Mouse (Mus musculus): ENCODE measurements around the gene Slc39a5. TPM values are rescaled to one million over a fixed set of nuclear protein-coding genes. Genes with fewer than 3 reads are reported as not detected.

Slc39a5 gene
- polyA plus RNA-seq, 1 experiment from 2014 or later, result 0.24 TPM

DNA sequence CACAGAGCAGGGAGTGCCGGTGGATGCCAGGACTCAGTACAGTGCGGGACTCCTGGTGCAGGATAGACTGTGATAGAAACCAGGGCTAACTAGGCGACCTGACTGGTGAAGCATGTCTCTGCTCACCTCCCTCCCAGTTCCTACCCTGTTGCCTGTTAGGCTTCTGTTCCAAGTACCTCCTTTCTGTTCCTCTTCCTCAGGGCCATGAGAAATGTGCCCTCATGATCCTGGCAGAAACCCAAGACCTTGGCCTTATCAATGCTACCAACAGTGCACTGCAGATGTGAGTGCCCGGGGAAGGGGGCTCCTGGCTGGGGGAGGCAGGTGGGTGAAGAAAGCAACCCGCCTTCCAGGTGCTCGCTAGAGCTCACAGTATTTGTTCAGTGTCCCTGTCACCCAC is 11.5 kb downstream of the Slc39a5 start:
- no peak overlapping the region for H3K4me2 ChIP-seq
- H3K27ac ChIP-seq, result peak overlapping the region; percentile 39; the same call in 1 of the 2 replicates
- H3K4me1 ChIP-seq (replicated peaks), result peaks cover 19% of the 10 kb centered on the region
- H3K27me3 ChIP-seq, result no peaks in the 10 kb centered on the region
- WGBS, result 62% methylated on average over 6 of the region's 6 CpGs
- no peak for ATAC-seq (replicated peaks; ENCODE audit: insufficient number of reproducible peaks, insufficient read depth, low FRiP score, low read depth)
- H3K9ac ChIP-seq, result no peak overlapping the region
- no peak overlapping the region for H3K4me3 ChIP-seq
- H3K9me3 ChIP-seq (replicated peaks), result no peaks in the 10 kb centered on the region
- peaks cover 88% of the 10 kb centered on the region for H3K36me3 ChIP-seq

DNA sequence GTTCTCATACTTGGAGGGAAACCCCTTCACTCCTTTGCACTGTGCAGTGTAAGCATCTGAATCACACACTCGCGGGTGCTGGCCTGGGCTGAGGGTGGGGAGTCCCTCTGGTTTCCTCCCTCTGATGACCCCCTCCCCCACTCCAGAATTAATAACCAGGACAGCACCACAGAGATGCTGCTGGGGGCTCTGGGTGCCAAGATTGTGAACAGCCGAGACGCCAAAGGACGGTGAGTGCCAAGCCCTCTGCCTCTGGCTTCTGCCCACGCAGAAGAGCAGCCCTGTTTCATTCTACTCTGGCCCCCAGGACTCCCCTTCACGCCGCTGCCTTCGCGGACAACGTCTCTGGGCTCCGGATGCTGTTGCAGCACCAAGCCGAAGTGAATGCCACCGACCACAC is 12.1 kb downstream of the Slc39a5 start:
- no peaks in the 10 kb centered on the region for H3K9me3 ChIP-seq (replicated peaks)
- no peak for ATAC-seq (replicated peaks; ENCODE audit: insufficient number of reproducible peaks, insufficient read depth, low FRiP score, low read depth)
- H3K27ac ChIP-seq, result peak overlapping the region; percentile 39; the same call in 1 of the 2 replicates
- H3K36me3 ChIP-seq, result peaks cover 94% of the 10 kb centered on the region
- H3K9ac ChIP-seq, result no peak overlapping the region
- H3K4me2 ChIP-seq, result no peak overlapping the region
- no peak overlapping the region for H3K4me3 ChIP-seq
- WGBS, result 91% methylated on average over 14 of the region's 14 CpGs
- H3K4me1 ChIP-seq (replicated peaks), result peaks cover 19% of the 10 kb centered on the region
- H3K27me3 ChIP-seq, result no peaks in the 10 kb centered on the region

DNA sequence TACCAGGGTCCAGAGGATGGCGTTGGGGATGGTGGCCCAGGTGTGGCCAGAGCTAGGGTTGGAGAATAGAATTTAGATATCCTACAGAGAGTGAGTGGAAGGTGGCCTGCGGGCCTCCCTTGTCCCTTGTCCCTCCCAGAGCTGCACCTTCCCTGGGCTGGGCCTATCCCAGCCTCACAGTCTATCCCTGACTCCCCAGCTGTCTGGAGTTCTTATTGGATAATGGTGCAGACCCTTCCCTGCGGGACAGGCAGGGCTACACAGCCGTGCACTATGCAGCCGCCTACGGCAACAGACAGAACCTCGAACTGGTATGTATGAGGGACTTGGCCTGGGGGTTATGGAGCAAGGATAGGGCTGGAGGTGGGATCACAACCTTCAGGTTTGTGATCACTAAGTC is 15.1 kb downstream of the Slc39a5 start:
- no peak for ATAC-seq (replicated peaks; ENCODE audit: insufficient number of reproducible peaks, insufficient read depth, low FRiP score, low read depth)
- peaks cover 12% of the 10 kb centered on the region for H3K4me1 ChIP-seq (replicated peaks)
- H3K9me3 ChIP-seq (replicated peaks), result no peaks in the 10 kb centered on the region
- no peak overlapping the region for H3K4me2 ChIP-seq
- no peak overlapping the region for H3K9ac ChIP-seq
- WGBS, result 90% methylated on average over 7 of the region's 7 CpGs
- no peak overlapping the region for H3K4me3 ChIP-seq
- H3K27ac ChIP-seq, result no peak overlapping the region
- H3K27me3 ChIP-seq, result no peaks in the 10 kb centered on the region
- peaks cover 99% of the 10 kb centered on the region for H3K36me3 ChIP-seq

DNA sequence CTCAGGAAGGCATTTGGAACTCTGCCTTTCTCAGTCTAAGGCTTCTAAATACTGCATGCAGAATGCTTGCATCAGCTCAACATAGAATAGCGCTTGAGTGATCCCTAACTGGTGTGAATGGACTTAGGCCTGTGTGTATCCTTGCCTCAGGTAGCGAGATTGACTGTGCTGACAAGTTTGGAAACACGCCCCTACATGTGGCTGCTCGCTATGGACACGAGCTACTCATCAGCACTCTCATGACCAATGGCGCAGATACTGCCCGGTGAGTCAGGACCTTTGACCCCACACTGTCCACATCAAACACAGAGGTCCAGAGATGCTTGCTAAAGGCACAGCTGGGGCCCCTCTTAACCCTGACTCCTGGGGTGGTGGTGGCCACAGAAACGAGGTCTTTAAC is 18.5 kb downstream of the Slc39a5 start:
- peaks cover 90% of the 10 kb centered on the region for H3K36me3 ChIP-seq
- WGBS, result 87% methylated on average over 8 of the region's 8 CpGs
- ATAC-seq (replicated peaks; ENCODE audit: insufficient number of reproducible peaks, insufficient read depth, low FRiP score, low read depth), result no peak
- H3K4me3 ChIP-seq, result no peak overlapping the region
- H3K4me1 ChIP-seq (replicated peaks), result peaks cover 18% of the 10 kb centered on the region
- no peak overlapping the region for H3K4me2 ChIP-seq
- no peaks in the 10 kb centered on the region for H3K9me3 ChIP-seq (replicated peaks)
- H3K27me3 ChIP-seq, result no peaks in the 10 kb centered on the region
- H3K27ac ChIP-seq, result no peak overlapping the region
- H3K9ac ChIP-seq, result no peak overlapping the region

DNA sequence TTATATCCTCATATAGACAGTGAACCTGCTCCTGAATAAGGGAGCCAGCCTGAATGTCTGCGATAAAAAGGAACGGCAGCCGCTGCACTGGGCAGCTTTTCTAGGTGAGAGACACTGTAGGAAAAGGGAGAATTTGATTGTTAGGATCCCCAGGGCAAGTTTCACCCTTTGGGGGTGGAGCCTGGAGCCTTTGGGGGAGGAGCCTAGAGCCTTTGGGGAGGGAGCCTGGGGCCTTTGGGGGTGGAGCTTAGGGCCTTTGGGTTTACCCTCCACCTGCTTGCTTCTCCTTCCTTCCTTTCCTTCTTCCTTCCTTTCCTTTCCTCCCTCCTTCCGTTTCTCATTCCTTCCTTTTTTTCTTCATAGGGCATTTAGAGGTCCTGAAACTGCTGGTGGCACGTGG is 20.5 kb downstream of the Slc39a5 start:
- Histone ChIP-seq H3K27ac (no peak overlapping the region), H3K27me3 (no peaks in the 10 kb centered on the region), H3K9me3 (replicated peaks) (no peaks in the 10 kb centered on the region), H3K9ac (no peak overlapping the region), H3K4me1 (replicated peaks) (peaks cover 24% of the 10 kb centered on the region), H3K4me3 (no peak overlapping the region), H3K4me2 (no peak overlapping the region), H3K36me3 (peaks cover 70% of the 10 kb centered on the region)
- WGBS, result 89% methylated on average over 5 of the region's 5 CpGs
- ATAC-seq (replicated peaks; ENCODE audit: insufficient number of reproducible peaks, insufficient read depth, low FRiP score, low read depth), result no peak

DNA sequence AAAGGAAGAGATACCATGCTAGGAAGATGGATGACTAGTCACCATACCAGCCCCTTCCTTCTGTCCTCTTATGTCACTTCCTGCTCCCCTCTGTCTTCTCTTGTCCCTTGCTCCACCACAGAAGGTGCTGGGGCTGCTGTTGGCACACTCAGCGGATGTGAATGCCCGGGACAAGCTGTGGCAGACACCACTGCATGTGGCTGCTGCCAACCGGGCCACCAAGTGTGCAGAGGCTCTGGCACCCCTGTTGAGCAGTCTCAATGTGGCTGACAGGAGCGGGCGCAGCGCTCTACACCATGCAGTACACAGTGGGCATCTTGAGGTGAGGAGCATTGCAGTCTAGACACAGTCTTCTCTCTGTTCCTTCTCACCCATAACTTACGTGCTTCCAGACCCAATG is 21.8 kb downstream of the Slc39a5 start:
- ATAC-seq (replicated peaks; ENCODE audit: insufficient number of reproducible peaks, insufficient read depth, low FRiP score, low read depth), result no peak
- H3K27ac ChIP-seq, result no peak overlapping the region
- peaks cover 57% of the 10 kb centered on the region for H3K36me3 ChIP-seq
- no peak overlapping the region for H3K4me3 ChIP-seq
- H3K27me3 ChIP-seq, result no peaks in the 10 kb centered on the region
- H3K9ac ChIP-seq, result no peak overlapping the region
- WGBS, result 94% methylated on average over 7 of the region's 7 CpGs
- no peak overlapping the region for H3K4me2 ChIP-seq
- H3K9me3 ChIP-seq (replicated peaks), result no peaks in the 10 kb centered on the region
- H3K4me1 ChIP-seq (replicated peaks), result peaks cover 24% of the 10 kb centered on the region

DNA sequence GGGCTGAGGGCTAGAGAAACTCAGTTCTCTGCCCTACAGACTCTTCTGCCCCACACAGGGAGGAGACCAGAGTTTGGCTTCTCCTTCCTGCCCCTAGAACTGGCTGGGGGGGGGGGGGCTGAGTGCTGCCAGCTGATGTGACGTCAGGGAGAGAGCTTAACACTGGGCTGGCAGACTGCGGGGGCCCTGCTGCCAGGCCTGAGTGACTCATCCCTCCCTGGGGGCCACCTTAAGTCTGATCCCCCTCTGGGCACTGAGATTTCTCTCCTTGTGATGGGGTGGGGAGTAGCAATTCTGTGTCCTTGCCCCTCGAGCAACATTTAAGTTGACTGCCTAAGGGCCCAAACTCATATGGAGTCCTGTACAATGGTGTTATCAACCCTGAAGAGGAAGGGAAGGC is 22.6 kb downstream of the Slc39a5 start:
- Histone ChIP-seq H3K27ac (no peak overlapping the region), H3K4me2 (peak overlapping the region; percentile 90), H3K4me1 (replicated peaks) (peaks cover 24% of the 10 kb centered on the region), H3K36me3 (peaks cover 49% of the 10 kb centered on the region), H3K9ac (peak overlapping the region; percentile 98), H3K27me3 (no peaks in the 10 kb centered on the region), H3K4me3 (peak overlapping the region; percentile 85), H3K9me3 (replicated peaks) (no peaks in the 10 kb centered on the region)
- no peak for ATAC-seq (replicated peaks; ENCODE audit: insufficient number of reproducible peaks, insufficient read depth, low FRiP score, low read depth)
- 55% methylated on average over 3 of the region's 3 CpGs for WGBS

DNA sequence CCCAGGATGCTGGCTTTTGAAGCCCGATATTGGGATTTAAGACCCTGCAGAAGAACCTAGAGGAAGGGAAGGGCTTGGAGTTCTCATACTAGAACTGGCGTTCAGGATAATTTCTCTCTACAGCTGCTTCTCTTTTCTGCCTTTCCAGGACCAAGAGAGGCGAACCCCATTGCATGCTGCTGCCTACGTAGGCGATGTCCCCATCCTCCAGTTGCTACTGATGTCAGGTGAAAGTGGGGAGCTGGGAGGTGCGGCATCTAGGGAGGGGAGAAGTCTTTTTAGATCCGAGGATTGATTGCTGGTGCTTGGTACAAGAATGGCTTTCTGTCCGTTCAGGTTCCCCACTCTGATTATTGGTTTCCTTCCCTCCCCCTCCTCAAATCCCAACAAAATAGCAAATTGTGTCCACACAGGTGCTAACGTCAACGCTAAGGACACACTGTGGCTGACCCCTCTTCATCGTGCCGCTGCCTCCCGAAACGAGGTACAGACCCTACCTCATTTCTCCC is 23.0 kb downstream of the Slc39a5 start:
- H3K4me2 ChIP-seq, result peak overlapping the region; percentile 90
- ATAC-seq (replicated peaks; ENCODE audit: insufficient number of reproducible peaks, insufficient read depth, low FRiP score, low read depth), result no peak
- H3K4me3 ChIP-seq, result peak overlapping the region; percentile 85
- no peaks in the 10 kb centered on the region for H3K27me3 ChIP-seq
- peak overlapping the region; percentile 96 for H3K27ac ChIP-seq
- H3K36me3 ChIP-seq, result peaks cover 45% of the 10 kb centered on the region
- peaks cover 29% of the 10 kb centered on the region for H3K4me1 ChIP-seq (replicated peaks)
- H3K9ac ChIP-seq, result peak overlapping the region; percentile 98
- 64% methylated on average over 14 of the region's 14 CpGs for WGBS
- no peaks in the 10 kb centered on the region for H3K9me3 ChIP-seq (replicated peaks)

DNA sequence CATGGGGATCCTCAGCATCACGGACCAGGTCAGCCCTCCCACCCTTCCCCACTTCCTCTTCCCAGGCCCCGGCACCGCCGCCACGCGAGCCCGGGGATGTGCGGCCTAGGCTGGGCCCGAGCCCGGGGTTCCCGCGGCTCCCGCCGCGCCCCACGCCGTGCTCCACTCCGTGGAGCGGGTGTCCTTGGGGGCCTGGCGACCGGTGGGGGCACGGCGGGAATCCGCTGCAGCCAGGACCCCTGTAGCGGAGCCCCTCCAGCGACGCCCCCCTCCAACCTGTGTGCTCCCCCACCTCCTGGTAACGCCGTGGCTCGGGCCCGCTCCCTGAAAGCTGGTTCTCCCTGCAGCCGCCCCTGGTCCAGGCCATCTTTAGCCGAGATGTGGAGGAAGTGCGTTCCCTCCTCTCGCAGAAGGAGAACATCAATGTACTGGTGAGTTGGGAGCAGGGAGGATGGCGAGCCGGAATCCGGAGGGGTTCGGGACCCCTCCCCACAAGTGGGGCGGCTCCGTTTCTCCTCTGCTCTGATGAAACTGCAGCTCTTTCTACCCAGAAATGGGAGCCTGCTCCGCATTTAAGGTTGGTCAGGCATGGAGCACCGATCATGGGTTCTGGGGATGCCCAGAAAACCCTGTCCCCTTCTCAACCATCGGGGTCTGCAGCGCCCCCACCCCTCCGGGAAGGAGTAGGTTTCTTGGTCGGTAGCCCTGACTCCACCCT is 23.6 kb downstream of the Slc39a5 start:
- Histone ChIP-seq H3K4me3 (peak overlapping the region; percentile 85), H3K27me3 (no peaks in the 10 kb centered on the region), H3K4me2 (peak overlapping the region; percentile 90), H3K9me3 (replicated peaks) (no peaks in the 10 kb centered on the region), H3K36me3 (peaks cover 39% of the 10 kb centered on the region), H3K9ac (peak overlapping the region; percentile 98), H3K27ac (peak overlapping the region; percentile 96), H3K4me1 (replicated peaks) (peaks cover 32% of the 10 kb centered on the region)
- ATAC-seq (replicated peaks; ENCODE audit: insufficient number of reproducible peaks, insufficient read depth, low FRiP score, low read depth), result peak; percentile 65
- WGBS, result 0% methylated on average over 47 of the region's 47 CpGs

DNA sequence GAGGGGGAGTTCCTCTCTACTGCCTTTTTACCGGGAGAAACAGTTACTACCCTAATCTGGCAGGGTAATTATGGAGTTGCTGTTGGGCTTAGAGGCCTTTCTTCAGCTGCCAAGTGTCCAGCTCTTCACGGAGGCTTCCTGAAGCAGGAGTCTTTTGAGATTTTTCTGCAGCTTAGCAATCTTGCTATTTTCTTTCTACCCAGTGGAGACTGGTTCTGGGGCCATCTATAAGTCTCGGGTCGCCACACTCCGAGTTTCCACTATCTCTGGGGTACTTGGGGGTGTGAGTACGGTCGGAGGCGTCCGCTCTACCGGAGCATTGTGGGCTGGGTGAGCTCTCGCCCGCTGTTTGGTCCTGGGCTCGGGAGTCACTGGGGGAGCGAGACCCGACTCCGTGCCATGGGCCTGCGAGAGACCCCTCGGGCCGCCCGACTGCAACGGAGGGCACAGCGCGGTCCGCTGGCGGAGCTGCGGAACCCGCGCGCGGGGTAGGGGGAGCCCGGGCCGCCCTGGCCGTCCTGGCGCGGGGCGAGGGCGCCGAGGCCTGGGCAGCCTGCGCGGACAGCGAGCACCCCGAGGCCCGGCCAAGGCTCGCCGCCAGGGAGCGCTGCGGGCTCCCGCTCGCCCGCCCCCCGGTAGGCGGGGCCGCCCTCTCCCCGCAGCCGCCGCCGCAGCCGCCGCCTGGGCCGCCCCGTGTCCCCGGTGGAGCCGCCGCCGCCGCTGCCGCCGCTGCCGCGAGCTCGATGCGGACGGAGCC is 24.4 kb downstream of the Slc39a5 start, which contains the start of gene Ankrd52:
Gene Ankrd52, plus strand, starts transcription at position 661 of the 757 bp plus-strand sequence.
- no peaks in the 10 kb centered on the region for H3K27me3 ChIP-seq
- H3K9ac ChIP-seq, result peak within 1 kb of the TSS; percentile 98
- peaks cover 31% of the 10 kb centered on the region for H3K36me3 ChIP-seq
- peaks cover 32% of the 10 kb centered on the region for H3K4me1 ChIP-seq (replicated peaks)
- WGBS, result 0% methylated on average over 59 of the region's 73 CpGs
- no peaks in the 10 kb centered on the region for H3K9me3 ChIP-seq (replicated peaks)
- peak; percentile 92 for ATAC-seq (replicated peaks; ENCODE audit: insufficient number of reproducible peaks, insufficient read depth, low FRiP score, low read depth)
- H3K27ac ChIP-seq, result peak within 1 kb of the TSS; percentile 96
- peak within 1 kb of the TSS; percentile 85 for H3K4me3 ChIP-seq
- peak within 1 kb of the TSS; percentile 90 for H3K4me2 ChIP-seq

DNA sequence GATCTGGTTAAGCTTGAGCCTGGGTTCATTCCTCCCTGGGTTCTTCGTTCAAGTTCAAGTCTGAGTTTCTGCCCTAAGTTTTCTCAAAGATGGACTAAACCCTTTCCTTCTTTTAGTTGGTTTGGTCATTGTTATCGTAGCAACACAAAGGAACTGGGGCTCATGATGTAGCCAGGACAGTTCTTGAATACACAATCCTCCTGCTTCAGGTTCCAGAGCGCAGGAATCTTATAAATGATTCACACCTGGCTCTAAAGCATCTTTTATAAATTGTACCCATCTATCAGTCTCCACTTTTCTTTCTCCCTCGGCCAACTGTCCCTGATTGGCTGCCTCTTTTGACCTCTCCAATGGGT is 25.0 kb downstream of the Slc39a5 start:
- H3K36me3 ChIP-seq, result peaks cover 26% of the 10 kb centered on the region
- peak overlapping the region; percentile 90 for H3K4me2 ChIP-seq
- no peaks in the 10 kb centered on the region for H3K27me3 ChIP-seq
- peaks cover 32% of the 10 kb centered on the region for H3K4me1 ChIP-seq (replicated peaks)
- peak overlapping the region; percentile 98; the same call in 1 of the 2 replicates for H3K9ac ChIP-seq
- WGBS, result 52% methylated on average over 4 of the region's 4 CpGs
- no peaks in the 10 kb centered on the region for H3K9me3 ChIP-seq (replicated peaks)
- ATAC-seq (replicated peaks; ENCODE audit: insufficient number of reproducible peaks, insufficient read depth, low FRiP score, low read depth), result no peak
- H3K4me3 ChIP-seq, result peak overlapping the region; percentile 85
- peak overlapping the region; percentile 96 for H3K27ac ChIP-seq
